Mouse (Mus musculus) thymus, postnatal 0 days (tissue): ENCODE measurements around the gene Ppie. TPM values are rescaled to one million over a fixed set of nuclear protein-coding genes. Genes with fewer than 3 reads are reported as not detected.
A peak's percentile ranks its signal among the peaks of the same experiment; 100 is the strongest.
"Not testable (repeated sequence)": the region's sequence is repeated elsewhere in the genome, so short reads cannot be mapped to it uniquely, and the experiment has no call there.

Source experiments
- DNase-seq: peaks from one replicate; pipeline ENCODE4 v3.0.0-alpha.2; 2015; ENCODE audit warnings: low spot score
- polyA plus RNA-seq: library from polyadenylated mRNA; unstranded; fragments of >200 nt; fragmentation: Nextera tagmentation; extraction: Ambion mirVana; gene quantifications from 2 replicates; pipeline ENCODE4 v1.2.1, GENCODE M21; 2015

The Ppie gene
- polyA plus RNA-seq = 92.1 and 105 TPM in 2 replicates

- peak; percentile 84 for DNase-seq
These were observed at the start of gene Ppie for GRCm38 (mm10) chr4:123139513-123140154. Ppie (minus strand) TSS chr4:123139951.

GRCm38 (mm10) chr4:123184816-123185215, 45.1 kb upstream of the Ppie start:
- DNase-seq = no peak

- peak; percentile 38 for DNase-seq
These were observed 43.7 kb upstream of the Ppie start for GRCm38 (mm10) chr4:123183239-123184056.

GRCm38 (mm10) chr4:123182328-123183238, 42.8 kb upstream of the Ppie start, which contains the start of gene Hpcal4:
Hpcal4 (plus strand) TSS chr4:123183227.
- DNase-seq = peak; percentile 22

GRCm38 (mm10) chr4:123171811-123172210, 32.1 kb upstream of the Ppie start:
- no peak for DNase-seq

- no peak for DNase-seq
These were observed 24.4 kb upstream of the Ppie start for GRCm38 (mm10) chr4:123164157-123164556.

GRCm38 (mm10) chr4:123162305-123162917, 22.7 kb upstream of the Ppie start:
- no peak for DNase-seq

- DNase-seq = not testable (repeated sequence)
These were observed 21.5 kb upstream of the Ppie start for GRCm38 (mm10) chr4:123161251-123161650.

- no peak for DNase-seq
These were observed 20.8 kb upstream of the Ppie start for GRCm38 (mm10) chr4:123160571-123160970.

GRCm38 (mm10) chr4:123155840-123156239, 16.1 kb upstream of the Ppie start:
- DNase-seq = no peak

GRCm38 (mm10) chr4:123155427-123155826, 15.7 kb upstream of the Ppie start:
- no peak for DNase-seq

GRCm38 (mm10) chr4:123155004-123155403, 15.3 kb upstream of the Ppie start:
- DNase-seq = peak; percentile 30

- no peak for DNase-seq
These were observed 13.2 kb upstream of the Ppie start for GRCm38 (mm10) chr4:123152976-123153375.

- no peak for DNase-seq
These were observed 12.3 kb upstream of the Ppie start for GRCm38 (mm10) chr4:123152003-123152402.

GRCm38 (mm10) chr4:123147446-123148150, 7.8 kb upstream of the Ppie start:
- DNase-seq = peak; percentile 29

- no peak for DNase-seq
These were observed 2.2 kb downstream of the Ppie start for GRCm38 (mm10) chr4:123137551-123137950.

- no peak for DNase-seq
These were observed 12.7 kb downstream of the Ppie start for GRCm38 (mm10) chr4:123127051-123127450.

GRCm38 (mm10) chr4:123126626-123127025, 13.1 kb downstream of the Ppie start:
- DNase-seq = no peak

GRCm38 (mm10) chr4:123121286-123121685, 18.5 kb downstream of the Ppie start:
- DNase-seq = no peak

GRCm38 (mm10) chr4:123116640-123117039, 23.1 kb downstream of the Ppie start:
- not testable (repeated sequence) for DNase-seq
